Mouse (Mus musculus): ENCODE results near the gene Pcp4l1. TPM values are rescaled to one million over a fixed set of nuclear protein-coding genes. Genes with fewer than 3 reads are reported as not detected.

Pcp4l1 gene
- total and polyA plus RNA-seq, 2 experiments from 2014 or later: 23.5 to 53.6 TPM

- Histone ChIP-seq H3K9ac (replicated peaks; ENCODE audit: low read length) (no peak overlapping the region), H3K27ac (no peak overlapping the region), H3K27me3 (ENCODE audit: insufficient read depth, low read length) (no peaks in the 10 kb centered on the region), H3K4me3 (ENCODE audit: low read length) (no peak overlapping the region), H3K4me2 (ENCODE audit: low read depth, low read length) (peak overlapping the region; percentile 9; the same call in 1 of the 2 replicates), H3K9me3 (ENCODE audit: low read length) (no peaks in the 10 kb centered on the region), H3K36me3 (ENCODE audit: insufficient read depth, low read length) (no peaks in the 10 kb centered on the region), H3K4me1 (ENCODE audit: insufficient read depth, low read length) (peaks cover 7% of the 10 kb centered on the region)
- DNase-seq (ENCODE audit: low spot score) (no peak), ATAC-seq (no peak)
- WGBS: 31% methylated on average over 14 of the region's 14 CpGs
- no peak for TF ChIP-seq CTCF (IDR thresholded peaks at IDR 0.05; ENCODE audit: low read depth)
These were observed 6.5 kb downstream of the Pcp4l1 start for GRCm38 (mm10) chr1:171189476-171190114.

DNA sequence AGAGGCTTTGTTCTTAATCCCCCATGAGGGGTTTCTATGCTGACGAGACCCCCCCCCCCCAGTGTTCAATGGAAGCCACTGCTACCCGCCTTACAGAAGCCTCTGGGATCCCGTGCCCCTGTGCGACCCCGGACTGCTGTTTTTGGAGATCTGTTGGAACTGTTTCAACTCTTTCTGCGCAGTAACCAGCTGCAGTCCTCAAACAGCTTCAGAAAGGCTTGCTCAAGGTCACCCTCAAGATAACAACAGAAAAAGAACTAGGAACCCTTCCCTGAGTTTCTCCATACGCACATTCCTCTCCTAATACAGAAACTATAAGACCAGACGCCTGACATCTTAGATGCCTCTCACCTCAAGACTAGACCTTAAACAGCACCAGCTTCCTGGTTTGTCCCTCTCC is 7.0 kb downstream of the Pcp4l1 start:
- H3K9me3 ChIP-seq (ENCODE audit: low read length): no peaks in the 10 kb centered on the region
- TF ChIP-seq CTCF (IDR thresholded peaks at IDR 0.05; ENCODE audit: low read depth): no peak
- H3K27ac ChIP-seq: no peak overlapping the region
- peaks cover 6% of the 10 kb centered on the region for H3K4me1 ChIP-seq (ENCODE audit: insufficient read depth, low read length)
- no peak for DNase-seq (ENCODE audit: low spot score)
- 12% methylated on average over 8 of the region's 8 CpGs for WGBS
- no peak for ATAC-seq
- peak overlapping the region; percentile 9; the same call in 1 of the 2 replicates for H3K4me2 ChIP-seq (ENCODE audit: low read depth, low read length)
- no peaks in the 10 kb centered on the region for H3K36me3 ChIP-seq (ENCODE audit: insufficient read depth, low read length)
- H3K27me3 ChIP-seq (ENCODE audit: insufficient read depth, low read length): no peaks in the 10 kb centered on the region
- H3K4me3 ChIP-seq (ENCODE audit: low read length): no peak overlapping the region
- no peak overlapping the region for H3K9ac ChIP-seq (replicated peaks; ENCODE audit: low read length)

GRCm38 (mm10) chr1:171187851-171188700 is 8.0 kb downstream of the Pcp4l1 start:
- WGBS: 20% methylated on average over 13 of the region's 13 CpGs
- Histone ChIP-seq H3K4me1 (ENCODE audit: insufficient read depth, low read length) (peaks cover 6% of the 10 kb centered on the region), H3K27me3 (ENCODE audit: insufficient read depth, low read length) (no peaks in the 10 kb centered on the region), H3K9me3 (ENCODE audit: low read length) (no peaks in the 10 kb centered on the region), H3K4me2 (ENCODE audit: low read depth, low read length) (0 out of 2 replicates have a peak overlapping the region, but pooled peaks have one; percentile 21), H3K4me3 (ENCODE audit: low read length) (no peak overlapping the region), H3K27ac (peak overlapping the region; percentile 16; the same call in 1 of the 2 replicates), H3K9ac (replicated peaks; ENCODE audit: low read length) (no peak overlapping the region), H3K36me3 (ENCODE audit: insufficient read depth, low read length) (no peaks in the 10 kb centered on the region)
- ATAC-seq (peak; percentile 57), DNase-seq (ENCODE audit: low spot score) (peak; percentile 27)
- TF ChIP-seq CTCF (IDR thresholded peaks at IDR 0.05; ENCODE audit: low read depth): no peak

DNA sequence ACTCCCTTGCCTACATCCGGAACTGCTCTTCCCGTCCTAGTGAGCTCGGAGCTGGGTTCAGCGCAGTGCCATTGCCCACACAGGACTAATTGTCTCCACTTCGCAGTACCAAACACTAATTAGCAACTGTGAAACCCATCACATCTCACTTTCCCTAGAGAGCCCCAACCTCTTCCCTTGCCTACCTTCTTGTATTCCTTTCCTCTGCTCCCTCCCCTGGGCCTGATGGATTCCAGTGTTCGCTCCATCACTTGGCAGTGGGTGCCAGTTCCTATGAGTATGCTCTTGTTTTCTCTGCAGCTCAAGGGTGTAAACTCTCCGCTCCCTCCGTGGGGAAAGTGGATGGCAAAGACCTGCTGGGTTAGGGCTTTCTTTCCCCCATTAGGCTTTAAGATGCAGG is 10.4 kb downstream of the Pcp4l1 start:
- ATAC-seq: 0 out of 2 replicates have a peak, but pooled peaks have one; percentile 33
- Histone ChIP-seq H3K27ac (no peak overlapping the region), H3K4me1 (ENCODE audit: insufficient read depth, low read length) (peaks cover 6% of the 10 kb centered on the region; the same call in 1 of the 2 replicates), H3K36me3 (ENCODE audit: insufficient read depth, low read length) (no peaks in the 10 kb centered on the region), H3K27me3 (ENCODE audit: insufficient read depth, low read length) (no peaks in the 10 kb centered on the region), H3K4me3 (ENCODE audit: low read length) (no peak overlapping the region), H3K9me3 (ENCODE audit: low read length) (no peaks in the 10 kb centered on the region), H3K9ac (replicated peaks; ENCODE audit: low read length) (no peak overlapping the region), H3K4me2 (ENCODE audit: low read depth, low read length) (no peak overlapping the region)
- no peak for TF ChIP-seq CTCF (IDR thresholded peaks at IDR 0.05; ENCODE audit: low read depth)
- 71% methylated on average over 8 of the region's 8 CpGs for WGBS
- DNase-seq (ENCODE audit: low spot score): no peak

DNA sequence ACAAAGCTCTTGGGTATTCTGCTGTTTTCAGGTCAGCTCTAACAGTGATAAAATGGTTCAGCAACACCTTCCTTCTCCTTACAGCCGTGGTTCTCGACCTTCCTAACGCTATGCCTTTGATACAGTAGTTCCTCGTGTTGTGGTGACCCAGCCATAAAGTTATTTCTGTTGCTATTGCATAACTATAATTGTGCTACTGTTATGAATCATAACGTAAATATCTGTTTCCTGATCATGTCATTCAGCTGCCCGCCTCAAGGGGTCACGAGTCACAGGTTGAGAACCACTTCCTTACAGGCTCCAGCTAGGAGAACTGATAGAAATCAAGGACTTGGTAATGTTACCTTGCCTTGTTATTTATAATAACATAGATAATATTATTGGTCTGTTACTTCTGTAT is 11.8 kb downstream of the Pcp4l1 start:
- Histone ChIP-seq H3K9me3 (ENCODE audit: low read length) (no peaks in the 10 kb centered on the region), H3K36me3 (ENCODE audit: insufficient read depth, low read length) (no peaks in the 10 kb centered on the region), H3K4me3 (ENCODE audit: low read length) (no peak overlapping the region), H3K4me1 (ENCODE audit: insufficient read depth, low read length) (peaks cover 6% of the 10 kb centered on the region; the same call in 1 of the 2 replicates), H3K27me3 (ENCODE audit: insufficient read depth, low read length) (no peaks in the 10 kb centered on the region), H3K27ac (no peak overlapping the region), H3K4me2 (ENCODE audit: low read depth, low read length) (no peak overlapping the region), H3K9ac (replicated peaks; ENCODE audit: low read length) (no peak overlapping the region)
- peak; percentile 33; the same call in 1 of the 2 replicates for TF ChIP-seq CTCF (IDR thresholded peaks at IDR 0.05; ENCODE audit: low read depth)
- WGBS: 87% methylated on average over 7 of the region's 7 CpGs
- DNase-seq (ENCODE audit: low spot score) (no peak), ATAC-seq (no peak)

- H3K4me3 ChIP-seq (ENCODE audit: low read length): no peak overlapping the region
- H3K36me3 ChIP-seq (ENCODE audit: insufficient read depth, low read length): no peaks in the 10 kb centered on the region
- no peaks in the 10 kb centered on the region for H3K27me3 ChIP-seq (ENCODE audit: insufficient read depth, low read length)
- H3K4me1 ChIP-seq (ENCODE audit: insufficient read depth, low read length): peaks cover 6% of the 10 kb centered on the region; the same call in 1 of the 2 replicates
- H3K9me3 ChIP-seq (ENCODE audit: low read length): no peaks in the 10 kb centered on the region
- 67% methylated on average over 3 of the region's 3 CpGs for WGBS
- DNase-seq (ENCODE audit: low spot score) (no peak), ATAC-seq (no peak)
- no peak for TF ChIP-seq CTCF (IDR thresholded peaks at IDR 0.05; ENCODE audit: low read depth)
- H3K4me2 ChIP-seq (ENCODE audit: low read depth, low read length): no peak overlapping the region
- H3K27ac ChIP-seq: no peak overlapping the region
- H3K9ac ChIP-seq (replicated peaks; ENCODE audit: low read length): no peak overlapping the region
These were observed 12.4 kb downstream of the Pcp4l1 start for GRCm38 (mm10) chr1:171183620-171184019.

Data from hindbrain, postnatal 0 days (tissue).